Mouse (Mus musculus): Measurements from ENCODE around the gene Ptprg. TPM values are rescaled to one million over a fixed set of nuclear protein-coding genes. Genes with fewer than 3 reads are reported as not detected.

Ptprg gene
- total and polyA plus RNA-seq, 3 experiments: not detected

DNA sequence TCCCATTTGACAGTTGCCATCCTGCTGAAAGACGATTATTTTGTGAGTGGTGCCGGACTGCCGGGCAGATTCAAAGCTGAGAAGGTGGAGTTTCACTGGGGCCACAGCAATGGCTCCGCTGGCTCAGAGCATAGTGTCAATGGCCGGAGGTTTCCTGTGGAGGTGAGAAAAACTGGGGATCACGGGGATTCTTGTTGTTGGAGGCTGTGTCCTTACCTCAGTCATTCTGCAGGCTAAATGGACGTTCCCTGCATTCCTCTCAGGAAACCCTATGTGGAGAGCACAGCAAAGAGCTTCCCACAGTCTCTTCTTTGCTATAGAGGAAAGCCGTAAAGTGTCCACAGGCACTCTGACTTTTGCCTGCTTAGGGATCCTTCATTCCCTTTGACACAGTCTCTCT, 409.2 kb downstream of the Ptprg start:
- H3K9ac ChIP-seq (ENCODE audit: control insufficient read depth, low read depth, low read length, poor library complexity, severe bottlenecking): no peak overlapping the region
- no peaks in the 10 kb centered on the region for H3K4me1 ChIP-seq (ENCODE audit: control insufficient read depth in 1 of 2, insufficient read depth in 2 of 2, low read length in 2 of 2)
- no peak for DNase-seq (ENCODE audit: low read depth, low spot score)
- H3K36me3 ChIP-seq (ENCODE audit: control insufficient read depth in 1 of 2, insufficient read depth in 2 of 2, low read length in 2 of 2): no peaks in the 10 kb centered on the region
- H3K4me3 ChIP-seq (ENCODE audit: control insufficient read depth in 1 of 2, insufficient read depth in 1 of 2, low read depth in 2 of 2, low read length in 2 of 2): no peak overlapping the region
- TF ChIP-seq BHLHE40 (IDR thresholded peaks at IDR 0.05; ENCODE audit: borderline replicate concordance, low read depth, low read length) (no peak), ZKSCAN1 (IDR thresholded peaks at IDR 0.05; ENCODE audit: low read depth, low read length) (no peak), ELF1 (IDR thresholded peaks at IDR 0.05; ENCODE audit: low read depth, low read length) (no peak), SIN3A (IDR thresholded peaks at IDR 0.05; ENCODE audit: low read length) (no peak), ZNF384 (IDR thresholded peaks at IDR 0.05; ENCODE audit: low read depth, low read length) (no peak), GATA1 (IDR thresholded peaks at IDR 0.05; ENCODE audit: low read depth, low read length) (no peak), NELFE (IDR thresholded peaks at IDR 0.05; ENCODE audit: low read depth, low read length) (no peak), USF2 (IDR thresholded peaks at IDR 0.05; ENCODE audit: borderline replicate concordance in 1 of 2, insufficient read depth in 1 of 2, low read depth in 1 of 2, low read length in 2 of 2) (no peak), MAX (IDR thresholded peaks at IDR 0.05; ENCODE audit: low read length) (no peak), USF1 (IDR thresholded peaks at IDR 0.05; ENCODE audit: low read depth, low read length) (no peak), POLR2A (IDR thresholded peaks at IDR 0.05; ENCODE audit: control insufficient read depth in 1 of 2, insufficient read depth in 1 of 2, low read depth in 1 of 2, low read length in 2 of 2, poor library complexity in 1 of 2) (no peak), MAZ (IDR thresholded peaks at IDR 0.05; ENCODE audit: low read depth, low read length) (no peak), POLR2AphosphoS2 (IDR thresholded peaks at IDR 0.05; ENCODE audit: low read length) (no peak), MAFK (IDR thresholded peaks at IDR 0.05; ENCODE audit: borderline replicate concordance, low read depth, low read length) (no peak), RAD21 (IDR thresholded peaks at IDR 0.05; ENCODE audit: low read depth, low read length) (no peak), ZC3H11A (IDR thresholded peaks at IDR 0.05; ENCODE audit: low read depth, low read length) (no peak), MYC (IDR thresholded peaks at IDR 0.05; ENCODE audit: low read depth, low read length) (no peak)
- H3K27me3 ChIP-seq (ENCODE audit: control insufficient read depth in 1 of 2, insufficient read depth in 2 of 2, low read length in 2 of 2): no peaks in the 10 kb centered on the region
- H3K79me2 ChIP-seq (ENCODE audit: control insufficient read depth, insufficient read depth, low read length, poor library complexity): no peaks in the 10 kb centered on the region
- no peak overlapping the region for H3K27ac ChIP-seq (ENCODE audit: control insufficient read depth, low read depth, low read length)
- H3K9me3 ChIP-seq (replicated peaks; ENCODE audit: insufficient read depth, low read length): no peaks in the 10 kb centered on the region

DNA sequence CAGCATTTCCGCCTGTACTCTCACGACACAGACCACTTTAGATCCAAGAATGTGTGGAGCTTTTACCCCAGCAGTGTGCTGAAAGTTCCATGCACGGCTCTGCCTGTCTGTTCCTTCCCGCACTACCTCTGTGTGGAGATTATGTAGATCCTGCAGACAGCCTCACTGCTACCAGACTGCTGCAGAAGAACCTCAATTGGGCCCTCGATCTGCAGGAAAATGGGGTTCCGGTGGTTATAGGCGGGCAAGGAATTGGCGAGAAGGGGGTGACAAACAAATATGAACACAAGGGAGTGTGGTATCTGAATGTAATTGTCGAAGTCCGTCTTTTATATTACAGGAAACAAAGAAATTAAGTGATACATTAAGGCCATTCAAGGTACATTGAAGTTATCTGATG, 410.5 kb downstream of the Ptprg start:
- no peak for DNase-seq (ENCODE audit: low read depth, low spot score)
- Histone ChIP-seq H3K79me2 (ENCODE audit: control insufficient read depth, insufficient read depth, low read length, poor library complexity) (no peaks in the 10 kb centered on the region), H3K9ac (ENCODE audit: control insufficient read depth, low read depth, low read length, poor library complexity, severe bottlenecking) (no peak overlapping the region), H3K4me3 (ENCODE audit: control insufficient read depth in 1 of 2, insufficient read depth in 1 of 2, low read depth in 2 of 2, low read length in 2 of 2) (no peak overlapping the region), H3K9me3 (replicated peaks; ENCODE audit: insufficient read depth, low read length) (no peaks in the 10 kb centered on the region), H3K36me3 (ENCODE audit: control insufficient read depth in 1 of 2, insufficient read depth in 2 of 2, low read length in 2 of 2) (no peaks in the 10 kb centered on the region), H3K27me3 (ENCODE audit: control insufficient read depth in 1 of 2, insufficient read depth in 2 of 2, low read length in 2 of 2) (no peaks in the 10 kb centered on the region), H3K4me1 (ENCODE audit: control insufficient read depth in 1 of 2, insufficient read depth in 2 of 2, low read length in 2 of 2) (no peaks in the 10 kb centered on the region), H3K27ac (ENCODE audit: control insufficient read depth, low read depth, low read length) (no peak overlapping the region)
- TF ChIP-seq SMC3 (IDR thresholded peaks at IDR 0.05; ENCODE audit: low read depth, low read length) (no peak), BHLHE40 (IDR thresholded peaks at IDR 0.05; ENCODE audit: borderline replicate concordance, low read depth, low read length) (no peak), E2F4 (IDR thresholded peaks at IDR 0.05; ENCODE audit: borderline replicate concordance, low read depth, low read length) (no peak), ZMIZ1 (IDR thresholded peaks at IDR 0.05; ENCODE audit: low read depth, low read length) (no peak), MYB (IDR thresholded peaks at IDR 0.05; ENCODE audit: low read depth, low read length) (no peak), POLR2AphosphoS5 (IDR thresholded peaks at IDR 0.05; ENCODE audit: borderline replicate concordance, low read depth, low read length) (no peak), TCF12 (IDR thresholded peaks at IDR 0.05; ENCODE audit: low read depth, low read length) (no peak), MAX (IDR thresholded peaks at IDR 0.05; ENCODE audit: low read length) (no peak), JUND (IDR thresholded peaks at IDR 0.05; ENCODE audit: low read depth, low read length) (no peak), CHD2 (IDR thresholded peaks at IDR 0.05; ENCODE audit: low read length) (no peak), CHD1 (IDR thresholded peaks at IDR 0.05; ENCODE audit: low read depth, low read length) (no peak), USF1 (IDR thresholded peaks at IDR 0.05; ENCODE audit: low read depth, low read length) (no peak), ZC3H11A (IDR thresholded peaks at IDR 0.05; ENCODE audit: low read depth, low read length) (no peak), POLR2AphosphoS2 (IDR thresholded peaks at IDR 0.05; ENCODE audit: low read length) (no peak), MXI1 (IDR thresholded peaks at IDR 0.05; ENCODE audit: low read depth, low read length) (no peak), KAT2A (conservative IDR thresholded peaks at IDR 0.05; ENCODE audit: low read depth, low read length) (no peak), USF2 (IDR thresholded peaks at IDR 0.05; ENCODE audit: borderline replicate concordance in 1 of 2, insufficient read depth in 1 of 2, low read depth in 1 of 2, low read length in 2 of 2) (no peak), RAD21 (IDR thresholded peaks at IDR 0.05; ENCODE audit: low read depth, low read length) (no peak), SIN3A (IDR thresholded peaks at IDR 0.05; ENCODE audit: low read length) (no peak), UBTF (IDR thresholded peaks at IDR 0.05; ENCODE audit: borderline replicate concordance, insufficient read depth, low read depth, low read length) (no peak)
